Mouse (Mus musculus) lung, postnatal 0 days (tissue): ENCODE measurements around the gene Lamtor2. TPM values are rescaled to one million over a fixed set of nuclear protein-coding genes. Genes with fewer than 3 reads are reported as not detected.

Experiments used
- ATAC-seq: fragments of 200-750 bp; cut with Nextera tagmentation; 2 replicates; pipeline ENCODE4 v1.8.0; 2017; ENCODE audit warnings: moderate library complexity
- DNase-seq: peaks from one replicate; pipeline ENCODE4 v3.0.0-alpha.2; 2016; ENCODE audit warnings: low spot score
- H3K27ac ChIP-seq: fragments of 300-500 bp; sonication (generic); 2 replicates; pipeline ENCODE4 v1.5.1; 2014; ENCODE audit warnings: antibody characterized with exemption, mild to moderate bottlenecking, low read length, mixed read lengths
- H3K27me3 ChIP-seq: fragments of 300-500 bp; sonication (generic); replicated peaks from 2 replicates; pipeline ENCODE4 v1.6.1; 2014; ENCODE audit warnings: low read length, mixed read lengths; ENCODE audit not compliant: insufficient read depth
- H3K36me3 ChIP-seq: fragments of 300-500 bp; sonication (generic); 2 replicates; pipeline ENCODE4 v1.6.1; 2014; ENCODE audit warnings: low read length, mixed read lengths; ENCODE audit not compliant: insufficient read depth
- H3K4me1 ChIP-seq: fragments of 300-500 bp; sonication (generic); 2 replicates; pipeline ENCODE4 v1.6.1; 2014; ENCODE audit warnings: antibody characterized with exemption, low read depth, low read length, mixed read lengths; ENCODE audit not compliant: insufficient read depth
- H3K4me2 ChIP-seq: fragments of 300-500 bp; sonication (generic); replicated peaks from 2 replicates; pipeline ENCODE4 v1.6.1; 2014; ENCODE audit warnings: low read depth, mild to moderate bottlenecking, low read length, moderate library complexity, mixed read lengths
- H3K4me3 ChIP-seq: fragments of 300-500 bp; sonication (generic); 2 replicates; pipeline ENCODE4 v1.5.1; 2014; ENCODE audit warnings: low read depth, low read length
- H3K9ac ChIP-seq: fragments of 300-500 bp; sonication (generic); replicated peaks from 2 replicates; pipeline ENCODE4 v1.6.1; 2014; ENCODE audit warnings: low read depth, mild to moderate bottlenecking
- H3K9me3 ChIP-seq: fragments of 300-500 bp; sonication (generic); 2 replicates; pipeline ENCODE4 v1.6.1; 2016; ENCODE audit warnings: low read length, mixed read lengths
- CTCF ChIP-seq: IDR thresholded peaks from 2 replicates; pipeline ENCODE4 v1.5.1; 2016; ENCODE audit warnings: antibody characterized with exemption, mild to moderate bottlenecking
- EP300 ChIP-seq: IDR thresholded peaks from 2 replicates; pipeline ENCODE4 v1.6.1; 2016; ENCODE audit warnings: antibody characterized with exemption, mild to moderate bottlenecking, control low read depth
- WGBS: fragments of 180-500 bp; shearing (Covaris S2); extraction: QIAGEN DNeasy Blood & Tissue Kit; methylation state at CpG from one replicate; pipeline ENCODE4 v1.1.7; 2014; 5-methylcytosine and 5-hydroxymethylcytosine counted together
- polyA plus RNA-seq: library from polyadenylated mRNA; unstranded; fragments of >200 nt; fragmentation: Nextera tagmentation; extraction: Ambion mirVana; gene quantifications from 2 replicates; pipeline ENCODE4 v1.2.1, GENCODE M21; 2015

Lamtor2 gene
- polyA plus RNA-seq, 1 experiment from 2014 or later, result 138 TPM

DNA sequence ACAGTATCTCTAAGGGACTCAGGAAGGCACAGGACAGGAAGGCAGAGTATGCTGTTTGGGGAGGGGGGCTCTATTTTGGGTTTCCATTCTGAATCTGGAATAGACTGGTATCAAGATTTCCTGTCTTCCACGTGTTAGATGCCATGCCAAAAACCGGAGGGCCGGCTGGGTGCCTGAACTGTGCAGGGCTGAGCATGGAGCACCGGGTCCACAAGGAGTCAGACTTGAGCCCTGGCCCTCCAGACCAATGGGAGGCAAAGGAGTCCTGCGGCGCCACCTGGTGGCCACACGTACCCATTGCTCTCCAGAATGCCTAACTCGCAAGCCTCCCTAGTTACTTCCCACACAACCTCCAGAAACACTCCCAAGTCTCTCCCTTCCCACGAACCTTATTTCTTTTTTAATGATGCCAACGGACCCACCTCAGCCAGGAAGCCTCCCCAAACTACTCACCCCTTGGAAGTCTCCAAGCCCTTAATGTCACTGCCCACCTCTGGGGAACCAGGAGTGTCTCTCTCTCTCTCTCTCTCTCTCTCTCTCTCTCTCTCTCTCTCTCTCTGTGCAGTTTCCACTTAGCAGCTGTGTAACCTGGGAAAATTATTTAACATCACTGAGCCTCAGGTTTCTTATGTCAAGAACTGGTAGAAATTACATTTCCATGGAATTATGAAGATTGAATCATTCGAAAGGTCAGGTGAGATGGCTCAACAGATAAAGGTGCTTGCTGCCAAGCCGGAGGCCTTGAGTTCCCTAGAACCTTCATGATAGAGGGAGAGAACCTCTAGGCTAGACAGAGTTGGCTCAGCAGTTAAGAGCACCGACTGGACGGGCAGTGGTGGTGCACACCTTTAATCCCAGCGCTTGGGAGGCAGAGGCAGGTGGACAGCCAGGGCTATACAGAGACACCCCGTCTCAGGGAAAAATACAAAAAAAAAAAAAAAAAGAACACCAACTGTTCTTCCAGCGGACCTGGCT lies 26.4 kb downstream of the Lamtor2 start:
- 30% methylated on average over 17 of the region's 17 CpGs for WGBS
- DNase-seq (peak; percentile 96), ATAC-seq (peak; percentile 88)
- Histone ChIP-seq H3K27ac (no peak overlapping the region), H3K4me1 (peaks cover 7% of the 10 kb centered on the region; the same call in 1 of the 2 replicates), H3K36me3 (no peaks in the 10 kb centered on the region), H3K9ac (no peak overlapping the region; the same call in 1 of the 2 replicates), H3K4me3 (no peak overlapping the region), H3K4me2 (no peak overlapping the region), H3K9me3 (no peaks in the 10 kb centered on the region), H3K27me3 (no peaks in the 10 kb centered on the region)
- peak; percentile 100 for TF ChIP-seq CTCF
- TF ChIP-seq EP300, result no peak

DNA sequence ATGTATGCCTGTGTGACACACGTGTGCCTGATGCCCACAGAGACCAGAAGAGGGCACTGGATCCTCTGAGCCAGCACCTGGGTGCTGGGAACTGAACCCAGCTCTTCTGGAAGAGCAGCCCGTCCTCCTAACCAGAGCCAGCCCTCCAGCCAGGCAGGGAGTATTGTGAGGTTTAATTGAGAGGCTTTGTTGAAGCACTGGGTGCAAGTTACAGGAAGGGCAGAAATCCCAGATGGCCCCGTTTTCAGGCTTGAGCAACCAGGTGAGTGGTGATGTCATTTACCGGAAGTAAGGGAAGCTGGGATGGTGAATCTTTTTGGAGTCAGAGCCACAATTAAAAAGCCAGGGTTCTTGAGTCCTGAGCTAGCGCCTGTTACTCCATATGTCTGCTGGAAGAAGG lies 27.9 kb downstream of the Lamtor2 start:
- H3K27ac ChIP-seq, result no peak overlapping the region
- 92% methylated on average over 5 of the region's 5 CpGs for WGBS
- H3K27me3 ChIP-seq, result no peaks in the 10 kb centered on the region
- H3K4me2 ChIP-seq, result no peak overlapping the region
- H3K9me3 ChIP-seq, result no peaks in the 10 kb centered on the region
- DNase-seq (no peak), ATAC-seq (no peak)
- no peaks in the 10 kb centered on the region for H3K36me3 ChIP-seq
- no peak overlapping the region for H3K9ac ChIP-seq
- no peak for TF ChIP-seq CTCF
- peaks cover 7% of the 10 kb centered on the region; the same call in 1 of the 2 replicates for H3K4me1 ChIP-seq
- H3K4me3 ChIP-seq, result no peak overlapping the region

DNA sequence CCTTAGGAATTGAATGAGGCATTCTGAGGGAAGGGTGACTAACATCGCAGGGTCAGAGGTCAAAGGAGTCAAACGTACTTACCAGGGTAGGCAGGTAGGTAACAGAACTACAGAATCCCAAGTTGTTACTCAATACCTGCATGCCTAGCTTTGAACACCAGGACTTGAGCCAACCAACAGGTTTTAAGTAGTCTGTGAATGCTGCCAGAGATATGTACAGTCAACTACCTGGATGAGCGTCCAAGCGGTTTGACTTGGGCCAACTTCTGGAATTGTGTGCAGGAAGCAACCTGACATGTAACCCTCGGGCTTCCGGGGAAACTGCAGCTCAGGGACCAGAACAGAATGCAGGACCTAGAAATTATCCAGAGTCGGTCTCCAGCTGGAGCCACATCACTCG lies 29.8 kb downstream of the Lamtor2 start:
- H3K9ac ChIP-seq, result no peak overlapping the region
- 73% methylated on average over 8 of the region's 8 CpGs for WGBS
- no peak overlapping the region for H3K4me2 ChIP-seq
- H3K27me3 ChIP-seq, result no peaks in the 10 kb centered on the region
- no peak for DNase-seq
- H3K9me3 ChIP-seq, result no peaks in the 10 kb centered on the region
- H3K36me3 ChIP-seq, result no peaks in the 10 kb centered on the region
- no peak overlapping the region for H3K4me3 ChIP-seq
- H3K27ac ChIP-seq, result no peak overlapping the region
- ATAC-seq, result no peak
- H3K4me1 ChIP-seq, result no peaks in the 10 kb centered on the region
- no peak for TF ChIP-seq EP300
- no peak for TF ChIP-seq CTCF

- 19% methylated on average over 9 of the region's 9 CpGs for WGBS
- Histone ChIP-seq H3K9me3 (no peaks in the 10 kb centered on the region), H3K4me3 (no peak overlapping the region), H3K36me3 (no peaks in the 10 kb centered on the region), H3K9ac (no peak overlapping the region), H3K4me2 (no peak overlapping the region), H3K4me1 (no peaks in the 10 kb centered on the region), H3K27me3 (no peaks in the 10 kb centered on the region), H3K27ac (no peak overlapping the region)
- no peak for TF ChIP-seq EP300
- peak; percentile 97 for TF ChIP-seq CTCF
- peak; percentile 59 for ATAC-seq
- DNase-seq, result peak; percentile 90
Measured at GRCm38 (mm10) chr3:88521803-88522331, 31.0 kb downstream of the Lamtor2 start.

GRCm38 (mm10) chr3:88521156-88521555 lies 31.7 kb downstream of the Lamtor2 start:
- TF ChIP-seq CTCF, result no peak
- no peak for TF ChIP-seq EP300

GRCm38 (mm10) chr3:88520078-88520477 lies 32.8 kb downstream of the Lamtor2 start:
- TF ChIP-seq CTCF (no peak), EP300 (no peak)
- no peak for DNase-seq
- 70% methylated on average over 2 of the region's 2 CpGs for WGBS
- Histone ChIP-seq H3K36me3 (no peaks in the 10 kb centered on the region), H3K9ac (no peak overlapping the region), H3K4me2 (no peak overlapping the region), H3K9me3 (no peaks in the 10 kb centered on the region), H3K27ac (no peak overlapping the region), H3K4me1 (no peaks in the 10 kb centered on the region; the same call in 1 of the 2 replicates), H3K27me3 (no peaks in the 10 kb centered on the region), H3K4me3 (no peak overlapping the region)
- no peak for ATAC-seq

More at GRCm38 (mm10) chr3:88521156-88521555, 31.7 kb downstream of the Lamtor2 start:
- Histone ChIP-seq H3K27me3 (no peaks in the 10 kb centered on the region), H3K9me3 (no peaks in the 10 kb centered on the region), H3K36me3 (no peaks in the 10 kb centered on the region), H3K27ac (no peak overlapping the region), H3K9ac (no peak overlapping the region), H3K4me3 (no peak overlapping the region), H3K4me1 (no peaks in the 10 kb centered on the region), H3K4me2 (no peak overlapping the region)
- 91% methylated on average over 6 of the region's 6 CpGs for WGBS
- DNase-seq (no peak), ATAC-seq (no peak)
